Mouse (Mus musculus): ENCODE data around the gene Insyn1.

The Insyn1 gene

GRCm38 (mm10) chr9:58532236-58532635 is 43.8 kb downstream of the Insyn1 start:
- no peak for DNase-seq (ENCODE audit: extremely low read depth, low read depth)

- no peak for DNase-seq (ENCODE audit: extremely low read depth, low read depth)
Measured at GRCm38 (mm10) chr9:58533322-58533721, 44.9 kb downstream of the Insyn1 start.

GRCm38 (mm10) chr9:58534766-58535165 is 46.4 kb downstream of the Insyn1 start:
- DNase-seq (ENCODE audit: extremely low read depth, low read depth), result peak; percentile 39

GRCm38 (mm10) chr9:58535447-58536134 is 47.2 kb downstream of the Insyn1 start:
- DNase-seq (ENCODE audit: extremely low read depth, low read depth), result no peak

- DNase-seq (ENCODE audit: extremely low read depth, low read depth), result peak; percentile 81
Measured at GRCm38 (mm10) chr9:58537774-58538173, 49.4 kb downstream of the Insyn1 start.

- peak; percentile 60 for DNase-seq (ENCODE audit: extremely low read depth, low read depth)
Measured at GRCm38 (mm10) chr9:58539886-58540285, 51.5 kb downstream of the Insyn1 start.

GRCm38 (mm10) chr9:58541895-58542338 is 53.5 kb downstream of the Insyn1 start:
- DNase-seq (ENCODE audit: extremely low read depth, low read depth), result no peak

GRCm38 (mm10) chr9:58544879-58545324 is 56.5 kb downstream of the Insyn1 start:
- no peak for DNase-seq (ENCODE audit: extremely low read depth, low read depth)

- no peak for DNase-seq (ENCODE audit: extremely low read depth, low read depth)
Measured at GRCm38 (mm10) chr9:58545428-58545827, 57.0 kb downstream of the Insyn1 start.

GRCm38 (mm10) chr9:58546630-58547360 is 58.4 kb downstream of the Insyn1 start:
- no peak for DNase-seq (ENCODE audit: extremely low read depth, low read depth)

GRCm38 (mm10) chr9:58548897-58549296 is 60.5 kb downstream of the Insyn1 start:
- no peak for DNase-seq (ENCODE audit: extremely low read depth, low read depth)

Measured in MEL-GATA-1-ER (cell line).